Mouse (Mus musculus) forebrain, embryonic 11.5 days (tissue): Measurements from ENCODE around the gene Mcu. TPM values are rescaled to one million over a fixed set of nuclear protein-coding genes. Genes with fewer than 3 reads are reported as not detected.

Experiments used
- ATAC-seq: fragments of 200-750 bp; cut with Nextera tagmentation; replicated peaks from 2 replicates; pipeline ENCODE4 v1.8.0; 2017; ENCODE audit warnings: moderate TSS enrichment; ENCODE audit not compliant: low FRiP score
- DNase-seq: peaks from one replicate; pipeline ENCODE4 v3.0.0-alpha.2; 2017; ENCODE audit warnings: low spot score
- H3K27ac ChIP-seq: fragments of 300-500 bp; sonication (generic); 2 replicates; pipeline ENCODE4 v1.5.1; 2014; ENCODE audit warnings: low read depth, low read length
- H3K27me3 ChIP-seq: fragments of 300-500 bp; sonication (generic); 2 replicates; pipeline ENCODE4 v1.6.1; 2014; ENCODE audit warnings: mild to moderate bottlenecking, low read length, mixed read lengths; ENCODE audit not compliant: control insufficient read depth, insufficient read depth
- H3K36me3 ChIP-seq: fragments of 300-500 bp; sonication (generic); 2 replicates; pipeline ENCODE4 v1.6.1; 2014; ENCODE audit warnings: mild to moderate bottlenecking, low read length, moderate library complexity, mixed read lengths; ENCODE audit not compliant: control insufficient read depth, insufficient read depth
- H3K4me1 ChIP-seq: fragments of 300-500 bp; sonication (generic); replicated peaks from 2 replicates; pipeline ENCODE4 v1.6.1; 2014; ENCODE audit warnings: low read length, mixed read lengths; ENCODE audit not compliant: control insufficient read depth, insufficient read depth
- H3K4me2 ChIP-seq: fragments of 300-500 bp; sonication (generic); 2 replicates; pipeline ENCODE4 v1.6.1; 2014; ENCODE audit warnings: low read depth, mild to moderate bottlenecking, low read length, moderate library complexity, mixed read lengths; ENCODE audit not compliant: severe bottlenecking
- H3K4me3 ChIP-seq: fragments of 300-500 bp; sonication (generic); 2 replicates; pipeline ENCODE4 v1.5.1; 2014; ENCODE audit warnings: low read depth, low read length
- H3K9ac ChIP-seq: fragments of 300-500 bp; sonication (generic); 2 replicates; pipeline ENCODE4 v1.6.1; 2014; ENCODE audit warnings: low read length
- H3K9me3 ChIP-seq: fragments of 300-500 bp; sonication (generic); 2 replicates; pipeline ENCODE4 v1.6.1; 2016; ENCODE audit warnings: low read length, mixed read lengths; ENCODE audit not compliant: control insufficient read depth
- whole genome bisulfite sequencing: fragments of 180-500 bp; shearing (Covaris S2); extraction: QIAGEN DNeasy Blood & Tissue Kit; methylation state at CpG from one replicate; pipeline ENCODE4 v1.1.7; 2014; 5-methylcytosine and 5-hydroxymethylcytosine counted together
- polyA plus RNA-seq: library from polyadenylated mRNA; unstranded; fragments of >200 nt; fragmentation: Nextera tagmentation; extraction: Ambion mirVana; gene quantifications from 2 replicates; pipeline ENCODE4 v1.2.1, GENCODE M21; 2014

Mcu gene
- 20.8 and 22.3 TPM in 2 replicates for polyA plus RNA-seq

DNA sequence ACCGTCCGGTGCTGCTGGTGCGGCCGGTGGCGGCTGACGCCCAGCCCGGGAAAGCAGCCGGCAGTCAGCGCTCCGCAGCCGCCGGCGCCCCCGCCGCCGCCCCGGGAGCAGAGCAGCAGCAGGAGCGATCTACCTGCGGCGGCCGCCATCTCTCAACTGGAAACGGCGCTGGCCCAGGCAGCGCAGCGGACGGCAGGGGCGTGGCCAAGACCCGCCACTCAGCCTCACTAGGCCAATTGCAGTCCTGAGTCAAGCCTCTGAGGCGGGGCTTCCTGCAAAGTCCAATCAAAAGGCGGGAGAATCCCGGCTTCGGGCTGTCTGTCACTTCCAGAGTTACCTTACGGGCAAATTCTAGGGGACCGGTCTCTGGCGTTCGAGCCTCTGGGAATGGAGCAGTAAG lies at the start of gene Mcu:
TSS of gene Mcu (minus strand) at position 171 of the 400 bp plus-strand sequence.
- DNase-seq (peak; percentile 97), ATAC-seq (peak; percentile 100)
- 1% methylated on average over 27 of the region's 36 CpGs for WGBS
- H3K36me3 ChIP-seq, result no peaks in the 10 kb centered on the region
- H3K4me1 ChIP-seq, result no peaks in the 10 kb centered on the region
- no peaks in the 10 kb centered on the region for H3K27me3 ChIP-seq
- no peaks in the 10 kb centered on the region for H3K9me3 ChIP-seq
- peak within 1 kb of the TSS; percentile 90 for H3K4me3 ChIP-seq
- peak within 1 kb of the TSS; percentile 90 for H3K9ac ChIP-seq
- H3K4me2 ChIP-seq, result peak within 1 kb of the TSS; percentile 90
- peak within 1 kb of the TSS; percentile 62; the same call in 1 of the 2 replicates for H3K27ac ChIP-seq

DNA sequence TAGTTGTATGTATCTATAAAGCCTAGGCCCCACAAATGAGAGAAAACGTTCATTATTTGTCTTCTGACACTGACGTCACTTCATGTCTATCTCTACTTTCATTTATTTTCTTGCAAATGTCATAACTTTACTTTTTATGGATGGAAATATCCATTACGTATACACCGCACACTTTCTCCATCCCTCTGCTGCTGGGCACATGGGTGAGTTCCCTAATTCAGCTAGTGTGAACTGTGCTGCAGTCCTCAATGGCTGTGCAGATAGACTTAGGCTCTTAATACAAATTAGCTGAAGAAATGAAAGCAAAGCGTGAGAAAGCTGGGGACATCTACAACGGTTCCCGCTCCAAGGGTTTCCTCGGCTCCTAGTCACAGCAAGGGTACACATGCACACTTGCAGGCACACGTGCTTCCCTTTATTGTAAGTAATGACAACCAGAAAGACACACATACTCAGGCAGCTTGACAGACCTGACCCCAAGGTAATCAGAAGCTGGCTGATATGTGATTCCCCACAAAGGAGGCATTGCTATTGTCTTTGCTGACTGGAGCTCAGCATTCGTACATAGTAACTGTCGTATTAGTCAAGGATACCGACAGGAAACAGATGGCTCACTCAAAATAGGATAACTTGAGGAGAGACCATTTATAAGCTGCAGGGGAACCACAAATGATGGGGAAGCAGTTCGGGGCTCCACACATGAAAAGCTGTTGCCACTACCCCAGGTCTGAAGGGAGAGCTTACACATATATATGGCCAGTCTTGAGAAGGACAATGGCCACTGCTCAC lies 49.2 kb upstream of the Mcu start:
- DNase-seq (no peak), ATAC-seq (no peak)
- H3K36me3 ChIP-seq, result no peaks in the 10 kb centered on the region
- no peak overlapping the region for H3K9ac ChIP-seq
- H3K4me1 ChIP-seq, result no peaks in the 10 kb centered on the region
- H3K27ac ChIP-seq, result no peak overlapping the region
- no peaks in the 10 kb centered on the region for H3K9me3 ChIP-seq
- H3K4me2 ChIP-seq, result no peak overlapping the region
- H3K4me3 ChIP-seq, result no peak overlapping the region
- WGBS, result 82% methylated on average over 13 of the region's 13 CpGs
- no peaks in the 10 kb centered on the region for H3K27me3 ChIP-seq

DNA sequence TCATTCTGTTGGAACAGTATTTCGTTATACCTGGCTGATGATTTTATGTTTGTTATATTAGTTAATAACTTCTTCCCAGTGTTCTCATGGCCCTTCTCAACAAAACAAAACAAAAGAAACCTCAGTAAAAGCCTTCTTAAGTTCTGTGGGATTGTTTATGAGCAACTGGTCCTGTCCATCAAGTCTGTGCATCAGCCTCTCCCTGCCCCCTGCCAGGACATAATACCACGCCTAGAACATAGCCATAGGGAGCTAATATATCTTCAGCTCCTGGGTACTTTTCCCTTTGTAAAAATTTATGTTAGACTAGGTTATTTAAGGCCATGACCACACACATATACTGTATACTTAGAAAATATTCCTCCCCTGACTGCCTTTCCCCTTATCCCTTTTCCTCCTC lies 48.3 kb upstream of the Mcu start:
- 78% methylated on average over 2 of the region's 2 CpGs for WGBS
- no peak overlapping the region for H3K27ac ChIP-seq
- no peak overlapping the region for H3K4me2 ChIP-seq
- no peak overlapping the region for H3K4me3 ChIP-seq
- DNase-seq, result no peak
- no peak overlapping the region for H3K9ac ChIP-seq
- H3K4me1 ChIP-seq, result no peaks in the 10 kb centered on the region
- no peaks in the 10 kb centered on the region; the same call in 1 of the 2 replicates for H3K9me3 ChIP-seq
- H3K36me3 ChIP-seq, result no peaks in the 10 kb centered on the region
- no peaks in the 10 kb centered on the region for H3K27me3 ChIP-seq
- no peak for ATAC-seq

DNA sequence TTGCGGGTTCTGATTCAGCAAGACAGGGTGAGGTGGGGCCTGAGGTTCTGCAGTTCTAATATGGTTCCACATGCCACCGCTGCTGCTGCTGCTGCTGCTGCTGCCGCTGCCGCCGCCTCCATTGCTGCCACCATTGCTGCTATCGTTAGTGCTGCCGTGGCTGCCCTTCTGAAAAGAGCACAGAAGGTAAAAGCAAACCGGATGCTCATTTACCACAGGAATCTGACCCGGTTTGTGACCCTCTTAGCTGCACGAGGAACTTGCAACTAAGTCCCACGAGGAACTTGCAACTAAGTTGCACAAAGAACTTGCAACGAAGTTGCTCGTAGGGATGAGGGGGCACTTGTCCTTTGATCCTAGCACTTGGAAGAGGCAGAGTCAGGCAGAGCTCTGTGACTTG lies 40.3 kb upstream of the Mcu start:
- Histone ChIP-seq H3K36me3 (no peaks in the 10 kb centered on the region), H3K9me3 (no peaks in the 10 kb centered on the region; the same call in 1 of the 2 replicates), H3K4me3 (no peak overlapping the region), H3K27me3 (no peaks in the 10 kb centered on the region), H3K27ac (no peak overlapping the region), H3K4me1 (no peaks in the 10 kb centered on the region), H3K4me2 (no peak overlapping the region), H3K9ac (no peak overlapping the region)
- ATAC-seq, result no peak
- 80% methylated on average over 13 of the region's 13 CpGs for WGBS
- no peak for DNase-seq

DNA sequence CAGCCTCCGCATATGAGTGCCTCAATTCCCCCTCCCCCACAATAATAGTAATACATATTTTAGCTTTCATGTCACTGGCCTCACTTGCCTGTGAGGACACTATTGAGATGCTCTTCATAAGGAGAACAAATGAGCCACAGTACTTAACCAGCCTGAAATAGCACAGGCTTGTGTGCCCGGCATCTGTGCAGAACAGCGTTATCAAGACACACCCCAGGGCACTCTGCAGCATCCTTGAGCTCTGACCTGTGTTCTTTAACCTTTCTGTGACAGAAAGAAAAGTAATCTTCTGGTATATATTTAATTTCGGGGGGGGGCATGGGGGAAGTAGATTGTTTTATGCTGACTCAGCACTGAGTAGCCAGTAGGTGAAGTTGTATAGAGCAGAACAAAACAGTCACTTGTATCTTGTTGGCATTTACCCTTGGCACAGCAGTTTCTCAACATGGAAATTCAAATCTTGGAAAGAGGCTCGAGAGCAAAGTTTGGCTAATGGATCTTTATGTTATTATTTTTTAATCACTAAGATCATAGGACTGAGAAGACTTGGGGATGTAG lies 30.4 kb upstream of the Mcu start:
- no peak overlapping the region for H3K4me3 ChIP-seq
- no peaks in the 10 kb centered on the region for H3K4me1 ChIP-seq
- WGBS, result 90% methylated on average over 5 of the region's 5 CpGs
- no peaks in the 10 kb centered on the region for H3K9me3 ChIP-seq
- H3K9ac ChIP-seq, result no peak overlapping the region
- H3K27ac ChIP-seq, result no peak overlapping the region
- H3K27me3 ChIP-seq, result no peaks in the 10 kb centered on the region
- ATAC-seq (no peak), DNase-seq (no peak)
- H3K36me3 ChIP-seq, result no peaks in the 10 kb centered on the region
- no peak overlapping the region for H3K4me2 ChIP-seq

DNA sequence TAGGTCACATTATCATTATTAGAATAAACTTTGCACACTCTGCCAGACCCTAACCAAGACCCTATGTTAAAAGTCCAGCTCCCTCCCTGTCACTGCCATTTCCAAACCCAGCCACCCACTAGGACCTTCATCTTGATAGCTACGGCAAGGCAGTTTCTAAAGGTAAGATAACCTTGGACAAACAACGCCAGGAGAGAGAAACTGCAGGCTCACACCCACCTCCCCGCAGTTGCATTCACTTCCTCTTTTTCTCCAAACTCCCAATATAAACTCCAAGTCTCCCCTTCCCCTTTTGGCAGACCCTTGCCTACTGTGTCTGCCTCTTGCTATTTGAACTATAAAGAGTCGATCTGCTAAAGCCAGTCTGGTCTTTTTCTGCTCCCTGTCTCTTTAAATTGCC lies 28.7 kb upstream of the Mcu start:
- Histone ChIP-seq H3K9me3 (no peaks in the 10 kb centered on the region), H3K36me3 (no peaks in the 10 kb centered on the region), H3K27me3 (no peaks in the 10 kb centered on the region), H3K4me3 (no peak overlapping the region), H3K27ac (no peak overlapping the region), H3K9ac (no peak overlapping the region), H3K4me1 (no peaks in the 10 kb centered on the region; the same call in 1 of the 2 replicates), H3K4me2 (no peak overlapping the region)
- no peak for DNase-seq
- WGBS, result 82% methylated on average over 4 of the region's 4 CpGs
- no peak for ATAC-seq

DNA sequence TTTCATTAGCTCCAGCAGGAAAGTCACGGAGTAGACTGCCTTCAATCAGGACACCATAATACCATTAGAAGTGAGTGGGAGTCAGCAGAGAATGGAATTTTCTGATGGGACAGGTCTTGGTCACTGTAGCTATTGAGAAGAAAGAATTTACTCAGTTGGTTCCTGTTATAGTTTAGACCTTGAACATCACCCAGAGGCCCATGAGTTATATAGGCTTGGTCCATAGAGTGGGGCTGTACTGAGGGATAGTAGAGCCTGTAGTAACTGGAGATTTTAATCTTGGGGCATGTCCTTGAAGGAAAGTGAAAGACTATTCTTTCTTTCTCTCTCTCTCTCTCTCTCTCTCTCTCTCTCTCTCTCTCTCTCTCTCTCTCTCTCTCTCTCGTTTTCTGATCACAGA lies 28.2 kb upstream of the Mcu start:
- DNase-seq (no peak), ATAC-seq (no peak)
- H3K27me3 ChIP-seq, result no peaks in the 10 kb centered on the region
- no peak overlapping the region for H3K4me3 ChIP-seq
- H3K27ac ChIP-seq, result no peak overlapping the region
- H3K9me3 ChIP-seq, result no peaks in the 10 kb centered on the region
- no peak overlapping the region for H3K4me2 ChIP-seq
- H3K36me3 ChIP-seq, result no peaks in the 10 kb centered on the region
- H3K9ac ChIP-seq, result no peak overlapping the region
- no peaks in the 10 kb centered on the region; the same call in 1 of the 2 replicates for H3K4me1 ChIP-seq
- 77% methylated on average over 2 of the region's 2 CpGs for WGBS

DNA sequence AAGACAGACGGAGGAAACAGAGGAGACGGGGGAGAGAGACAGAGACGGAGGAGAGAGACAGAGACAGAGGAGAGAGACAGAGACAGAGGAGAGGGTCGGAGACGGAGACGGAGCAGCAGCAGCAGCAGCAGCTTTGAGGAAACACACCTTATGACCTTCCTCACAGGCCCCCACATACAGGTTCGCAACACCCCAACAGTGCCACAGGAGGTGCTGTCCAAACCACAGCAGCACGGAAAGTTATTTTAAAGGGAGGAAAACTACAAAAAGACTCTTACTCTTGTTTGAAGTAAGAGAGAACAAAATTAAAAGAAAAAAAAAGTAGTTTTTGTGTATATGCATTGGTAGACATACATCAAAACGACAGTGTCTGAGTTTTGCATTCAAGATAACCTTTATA lies 27.2 kb upstream of the Mcu start:
- no peaks in the 10 kb centered on the region for H3K9me3 ChIP-seq
- DNase-seq (no peak), ATAC-seq (no peak)
- no peak overlapping the region for H3K27ac ChIP-seq
- no peaks in the 10 kb centered on the region; the same call in 1 of the 2 replicates for H3K4me1 ChIP-seq
- no peak overlapping the region for H3K9ac ChIP-seq
- H3K27me3 ChIP-seq, result no peaks in the 10 kb centered on the region
- H3K4me3 ChIP-seq, result no peak overlapping the region
- 89% methylated on average over 9 of the region's 9 CpGs for WGBS
- H3K4me2 ChIP-seq, result no peak overlapping the region
- no peaks in the 10 kb centered on the region for H3K36me3 ChIP-seq
